8 mouse cellular contexts compared by ENCODE assay signal in genomic region chr14:51984247-51985231, GRCm38 (mm10). TPM values are rescaled to one million over a fixed set of nuclear protein-coding genes. Genes with fewer than 3 reads are reported as not detected.
A peak's percentile ranks its signal among the peaks of the same experiment; 100 is the strongest.
DNase-seq lines count a peak whose midpoint lies in the region; ATAC-seq and TF ChIP-seq lines count a peak whose summit lies in the region.

TSS of gene Arhgef40 (plus strand) at chr14:51984719.

- DNase-seq in kidney, postnatal 10 days: peak; percentile 93
- peak; percentile 82 for DNase-seq in liver, postnatal 0 days
- DNase-seq in thymus, postnatal 0 days (ENCODE audit: low spot score): peak; percentile 39

- H3K36me3 ChIP-seq in E14TG2a.4 (ENCODE audit: insufficient read depth, low read length): no peaks in the 10 kb centered on the region
- H3K36me3 ChIP-seq in heart, embryonic 13.5 days: peaks cover 25% of the 10 kb centered on the region
- no peaks in the 10 kb centered on the region for H3K36me3 ChIP-seq in liver, postnatal 0 days (replicated peaks; ENCODE audit: insufficient read depth, low read length)
- H3K36me3 ChIP-seq in neural tube, embryonic 13.5 days: peaks cover 22% of the 10 kb centered on the region

- WGBS in heart, embryonic 13.5 days: under 1% methylated on average over 73 of the region's 74 CpGs
- WGBS in liver, postnatal 0 days (ENCODE audit: insufficient replicate concordance): under 1% methylated on average over 66 of the region's 74 CpGs
- WGBS in neural tube, embryonic 13.5 days: 0% methylated on average over 50 of the region's 74 CpGs

- TF ChIP-seq POLR2A in bone marrow macrophage, adult 2 months (IDR thresholded peaks at IDR 0.05; ENCODE audit: borderline replicate concordance, low read depth, low read length): no peak
- peak; percentile 36 for TF ChIP-seq POLR2A in embryonic fibroblast, embryonic 13.5 days (IDR thresholded peaks at IDR 0.05; ENCODE audit: low read depth, low read length)

- TF ChIP-seq CTCF in E14TG2a.4 (conservative IDR thresholded peaks at IDR 0.05; ENCODE audit: low read length): no peak
- TF ChIP-seq CTCF in bone marrow macrophage, adult 2 months (IDR thresholded peaks at IDR 0.05; ENCODE audit: low read depth, low read length): no peak
- TF ChIP-seq CTCF in embryonic fibroblast, embryonic 13.5 days (IDR thresholded peaks at IDR 0.05; ENCODE audit: borderline replicate concordance, insufficient read depth, low read length): no peak
- TF ChIP-seq CTCF in liver, postnatal 0 days (IDR thresholded peaks at IDR 0.05; ENCODE audit: low read depth): no peak

- peak within 1 kb of the TSS; percentile 86 for H3K9ac ChIP-seq in heart, embryonic 13.5 days
- peak within 1 kb of the TSS; percentile 74 for H3K9ac ChIP-seq in liver, postnatal 0 days (replicated peaks)
- peak within 1 kb of the TSS; percentile 83 for H3K9ac ChIP-seq in neural tube, embryonic 13.5 days

- H3K27ac ChIP-seq in bone marrow macrophage, adult 2 months (ENCODE audit: insufficient read depth, low read depth, low read length): no peak within 1 kb of the TSS
- peak within 1 kb of the TSS; percentile 94 for H3K27ac ChIP-seq in embryonic fibroblast, embryonic 13.5 days (ENCODE audit: insufficient read depth, low read length)
- H3K27ac ChIP-seq in heart, embryonic 13.5 days (replicated peaks): peak within 1 kb of the TSS; percentile 98
- H3K27ac ChIP-seq in liver, postnatal 0 days (ENCODE audit: low read depth): peak within 1 kb of the TSS; percentile 70
- H3K27ac ChIP-seq in neural tube, embryonic 13.5 days (replicated peaks): peak within 1 kb of the TSS; percentile 90

- H3K4me3 ChIP-seq in E14TG2a.4 (replicated peaks; ENCODE audit: low read length): peak within 1 kb of the TSS; percentile 81
- peak within 1 kb of the TSS; percentile 62 for H3K4me3 ChIP-seq in bone marrow macrophage, adult 2 months (ENCODE audit: insufficient read depth, low read length)
- H3K4me3 ChIP-seq in embryonic fibroblast, embryonic 13.5 days (ENCODE audit: insufficient read depth, low read length): peak within 1 kb of the TSS; percentile 91
- H3K4me3 ChIP-seq in heart, embryonic 13.5 days: peak within 1 kb of the TSS; percentile 78
- H3K4me3 ChIP-seq in liver, postnatal 0 days (ENCODE audit: low read depth, low read length): peak within 1 kb of the TSS; percentile 74
- peak within 1 kb of the TSS; percentile 74 for H3K4me3 ChIP-seq in neural tube, embryonic 13.5 days

- H3K27me3 ChIP-seq in E14TG2a.4 (ENCODE audit: insufficient read depth, low read length): peaks cover 63% of the 10 kb centered on the region
- H3K27me3 ChIP-seq in heart, embryonic 13.5 days (replicated peaks): no peaks in the 10 kb centered on the region; the same call in 1 of the 2 replicates
- H3K27me3 ChIP-seq in liver, postnatal 0 days (ENCODE audit: insufficient read depth, low read length): no peaks in the 10 kb centered on the region; the same call in 1 of the 2 replicates
- H3K27me3 ChIP-seq in neural tube, embryonic 13.5 days: no peaks in the 10 kb centered on the region

- H3K9me3 ChIP-seq in E14TG2a.4 (ENCODE audit: low read length): no peaks in the 10 kb centered on the region
- H3K9me3 ChIP-seq in heart, embryonic 13.5 days: no peaks in the 10 kb centered on the region
- H3K9me3 ChIP-seq in liver, postnatal 0 days (ENCODE audit: low read length): no peaks in the 10 kb centered on the region
- no peaks in the 10 kb centered on the region for H3K9me3 ChIP-seq in neural tube, embryonic 13.5 days

- peaks cover 37% of the 10 kb centered on the region for H3K4me1 ChIP-seq in E14TG2a.4 (replicated peaks; ENCODE audit: low read depth, low read length)
- H3K4me1 ChIP-seq in bone marrow macrophage, adult 2 months (ENCODE audit: control insufficient read depth, insufficient read depth, low read length): peaks cover 13% of the 10 kb centered on the region
- peaks cover 6% of the 10 kb centered on the region; the same call in 1 of the 2 replicates for H3K4me1 ChIP-seq in embryonic fibroblast, embryonic 13.5 days (ENCODE audit: control insufficient read depth, insufficient read depth, low read length)
- peaks cover 37% of the 10 kb centered on the region for H3K4me1 ChIP-seq in heart, embryonic 13.5 days
- H3K4me1 ChIP-seq in liver, postnatal 0 days (ENCODE audit: insufficient read depth): peaks cover 32% of the 10 kb centered on the region
- peaks cover 46% of the 10 kb centered on the region for H3K4me1 ChIP-seq in neural tube, embryonic 13.5 days (replicated peaks)

- ATAC-seq in heart, embryonic 13.5 days (ENCODE audit: extremely low read depth, insufficient number of reproducible peaks, low FRiP score, low TSS enrichment): peak; percentile 78
- peak; percentile 70 for ATAC-seq in liver, postnatal 0 days
- peak; percentile 89 for ATAC-seq in neural tube, embryonic 13.5 days (ENCODE audit: low read depth)

- no peak for TF ChIP-seq EP300 in liver, postnatal 0 days (IDR thresholded peaks at IDR 0.05; ENCODE audit: low read depth)

- peak within 1 kb of the TSS; percentile 92 for H3K4me2 ChIP-seq in heart, embryonic 13.5 days
- H3K4me2 ChIP-seq in liver, postnatal 0 days (ENCODE audit: low read depth, low read length): peak within 1 kb of the TSS; percentile 100
- H3K4me2 ChIP-seq in neural tube, embryonic 13.5 days: peak within 1 kb of the TSS; percentile 82

RNA-seq across cellular contexts. Expression of gene Arhgef40, which starts in this region (rescaled TPM):
- polyA plus RNA-seq in bone marrow macrophage, adult 2 months (2012; ENCODE audit: insufficient read depth, insufficient read length, missing spikeins): 4.3 and 5.8 TPM in 2 replicates
- 109 and 119 TPM in 2 replicates for polyA plus RNA-seq in embryonic fibroblast, embryonic 13.5 days (2011; ENCODE audit: insufficient read length, low read depth, missing spikeins)
- 63.9 and 69.5 TPM in 2 replicates for polyA plus RNA-seq in heart, embryonic 13.5 days (2015; fragmentation: Nextera tagmentation; extraction: Ambion mirVana)
- 5.8 and 7.2 TPM in 2 replicates for polyA plus RNA-seq in liver, postnatal 0 days (2015; fragmentation: Nextera tagmentation; extraction: Ambion mirVana)
- 69.0 and 72.9 TPM in 2 replicates for polyA plus RNA-seq in neural tube, embryonic 13.5 days (2015; fragmentation: Nextera tagmentation; extraction: Ambion mirVana)
- 26.9 and 27.0 TPM in 2 replicates for polyA plus RNA-seq in thymus, postnatal 0 days (2015; fragmentation: Nextera tagmentation; extraction: Ambion mirVana)

Comparison
In these comparisons a context has a peak if more than half of its experiments do, and no peak if none do; other contexts are left out.
1. DNase-seq: peak in every context shown above with its lines; median percentile 93 in kidney, postnatal 10 days; 82 in liver, postnatal 0 days; 39 in thymus, postnatal 0 days.